Mouse (Mus musculus): ENCODE measurements around the gene Cbwd1. TPM values are rescaled to one million over a fixed set of nuclear protein-coding genes. Genes with fewer than 3 reads are reported as not detected.

The Cbwd1 gene
- polyA plus RNA-seq, 1 experiment from 2014 or later = 16.4 TPM

DNA sequence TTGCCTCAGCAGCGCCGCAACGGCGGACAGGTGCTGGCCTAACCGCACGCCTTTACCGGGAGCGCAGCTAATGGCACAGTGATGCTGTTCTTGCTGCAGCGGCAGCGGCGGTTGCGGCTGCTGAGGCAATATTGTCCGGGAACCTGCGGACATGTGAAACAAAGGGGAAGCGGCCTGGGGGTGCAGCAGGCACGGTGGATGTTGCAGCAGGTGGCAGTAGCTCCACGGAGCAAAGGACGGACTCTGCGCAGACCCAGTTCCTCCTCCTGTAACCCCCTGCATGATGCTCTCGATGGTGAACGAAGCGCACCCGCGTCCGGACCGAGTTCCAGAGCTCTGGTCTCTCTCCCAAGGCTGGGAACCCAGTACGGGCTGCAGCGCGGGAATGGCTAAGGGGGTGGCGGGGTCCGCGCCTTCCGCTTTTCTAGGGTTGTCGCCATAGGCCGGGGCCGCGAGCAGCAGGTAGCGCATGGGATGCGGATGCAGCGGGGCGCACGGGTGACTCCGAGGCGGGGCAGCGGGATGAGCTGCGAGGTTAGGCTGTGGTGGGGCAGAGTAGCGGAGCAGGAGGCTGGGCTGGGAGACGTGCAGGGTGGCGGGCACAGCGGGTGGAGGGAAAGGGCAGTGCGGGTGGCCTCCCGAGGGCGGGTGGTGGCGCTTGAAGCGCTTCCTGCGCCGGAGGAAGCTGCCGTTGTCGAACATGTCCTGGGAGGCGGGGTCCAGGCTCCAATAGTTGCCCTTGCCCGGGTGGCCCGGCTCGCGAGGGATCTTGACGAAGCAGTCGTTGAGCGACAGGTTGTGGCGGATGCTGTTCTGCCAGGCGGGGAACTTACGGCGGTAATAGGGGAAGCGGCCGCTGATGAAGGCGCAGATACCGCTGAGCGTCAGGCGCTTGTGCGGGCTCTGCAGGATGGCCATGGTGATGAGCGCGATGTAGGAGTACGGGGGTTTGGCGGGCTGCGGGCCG lies 61.5 kb downstream of the Cbwd1 start:
- Histone ChIP-seq H3K4me1 (ENCODE audit: control insufficient read depth, insufficient read depth, low read length) (peaks cover 20% of the 10 kb centered on the region), H3K9ac (ENCODE audit: low read depth, low read length) (no peak overlapping the region), H3K9me3 (ENCODE audit: control insufficient read depth, low read length) (no peaks in the 10 kb centered on the region), H3K4me2 (ENCODE audit: low read depth, low read length) (peak overlapping the region; percentile 51), H3K27me3 (replicated peaks; ENCODE audit: control insufficient read depth, insufficient read depth, low read length) (peaks cover 67% of the 10 kb centered on the region), H3K27ac (ENCODE audit: low read length) (no peak overlapping the region), H3K4me3 (ENCODE audit: low read length) (peak overlapping the region; percentile 38), H3K36me3 (ENCODE audit: control insufficient read depth, insufficient read depth, low read length) (no peaks in the 10 kb centered on the region)
- peak; percentile 46; the same call in 1 of the 2 replicates for ATAC-seq
- under 1% methylated on average over 84 of the region's 84 CpGs for WGBS

DNA sequence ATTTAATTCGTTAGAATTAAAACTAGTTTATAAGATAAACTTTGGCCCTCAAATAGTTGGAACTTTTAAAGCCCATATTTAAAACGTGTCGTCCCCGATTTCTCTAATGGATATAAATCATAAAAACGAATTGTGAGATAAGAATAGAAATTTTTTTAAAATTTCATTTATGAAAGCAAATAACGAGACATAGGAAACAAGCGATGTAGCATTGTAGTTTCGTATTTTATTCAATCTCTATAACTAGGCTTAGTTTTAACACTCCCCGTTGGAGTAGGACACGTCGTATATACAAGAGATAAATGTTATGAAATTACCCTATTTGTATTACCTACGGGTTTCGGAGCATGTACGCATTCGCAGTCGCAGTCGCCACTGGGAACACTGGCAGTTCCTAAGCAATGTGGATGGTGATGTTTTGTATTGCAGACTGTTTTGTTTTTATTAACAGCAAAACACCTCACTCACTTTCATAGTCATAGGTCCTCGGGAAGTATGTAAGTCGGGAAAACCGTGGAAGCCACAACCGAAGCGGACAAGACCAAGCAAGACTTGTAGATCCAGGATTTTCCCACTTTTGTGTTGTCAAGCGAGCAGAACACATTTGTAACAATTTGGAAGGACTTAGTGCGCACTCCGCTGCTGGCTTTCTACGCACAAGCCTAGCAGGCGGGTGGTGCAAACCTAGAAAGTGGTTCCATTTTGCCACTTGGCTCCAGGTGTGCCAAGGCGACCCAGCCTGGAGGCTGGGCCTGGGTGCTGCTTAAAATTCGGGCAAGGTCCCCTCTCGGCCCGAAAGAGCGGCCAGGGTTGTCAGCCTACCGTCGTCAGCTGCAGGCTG lies 62.5 kb downstream of the Cbwd1 start:
- H3K9me3 ChIP-seq (ENCODE audit: control insufficient read depth, low read length) = no peaks in the 10 kb centered on the region
- H3K9ac ChIP-seq (ENCODE audit: low read depth, low read length) = no peak overlapping the region
- whole genome bisulfite sequencing = 4% methylated on average over 34 of the region's 34 CpGs
- H3K36me3 ChIP-seq (ENCODE audit: control insufficient read depth, insufficient read depth, low read length) = no peaks in the 10 kb centered on the region
- H3K27ac ChIP-seq (ENCODE audit: low read length) = no peak overlapping the region
- H3K4me1 ChIP-seq (ENCODE audit: control insufficient read depth, insufficient read depth, low read length) = peaks cover 20% of the 10 kb centered on the region
- ATAC-seq = no peak
- peaks cover 63% of the 10 kb centered on the region for H3K27me3 ChIP-seq (replicated peaks; ENCODE audit: control insufficient read depth, insufficient read depth, low read length)
- peak overlapping the region; percentile 51; the same call in 1 of the 2 replicates for H3K4me2 ChIP-seq (ENCODE audit: low read depth, low read length)
- H3K4me3 ChIP-seq (ENCODE audit: low read length) = peak overlapping the region; percentile 38; the same call in 1 of the 2 replicates

DNA sequence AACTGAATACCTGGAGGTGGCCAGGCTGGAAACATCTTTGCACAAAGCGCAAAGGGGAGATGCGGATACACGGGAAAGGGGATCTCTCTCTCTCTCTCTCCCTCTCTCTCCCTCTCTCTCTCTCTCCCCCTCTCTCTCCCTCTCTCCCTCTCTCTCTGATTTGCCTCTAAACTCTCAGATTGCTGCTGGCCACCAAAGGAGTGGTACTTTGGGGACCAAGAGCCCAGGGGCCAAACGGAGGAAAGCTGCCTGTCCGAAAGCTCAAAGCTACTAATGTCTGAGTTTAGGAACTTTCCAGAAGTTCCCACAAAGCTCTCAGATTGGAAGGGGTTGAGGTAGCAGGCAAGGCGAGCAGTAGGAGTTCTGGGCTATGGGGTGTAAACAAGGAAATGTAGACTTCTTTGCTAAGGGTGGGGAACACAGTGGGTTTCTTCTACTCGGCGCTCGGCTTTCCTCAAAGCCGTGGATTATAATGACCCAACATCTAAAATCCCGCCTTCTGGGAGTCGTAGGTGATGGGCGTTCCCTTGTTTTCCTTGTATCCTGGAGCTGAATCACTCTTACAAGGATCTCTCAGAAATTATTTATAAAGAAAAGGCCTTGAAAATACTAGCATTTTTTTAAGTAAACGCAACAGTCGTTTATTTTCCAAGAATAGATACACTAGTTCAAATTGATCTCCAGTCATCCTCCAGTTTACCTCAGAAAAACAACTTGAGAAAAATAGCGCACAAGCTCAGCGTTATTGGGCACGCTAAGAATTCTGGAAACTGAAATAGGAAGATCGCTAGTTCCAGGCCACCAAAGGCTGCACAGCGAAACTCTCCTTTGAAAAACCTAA lies 63.3 kb downstream of the Cbwd1 start:
- Histone ChIP-seq H3K27ac (ENCODE audit: low read length) (no peak overlapping the region), H3K4me2 (ENCODE audit: low read depth, low read length) (no peak overlapping the region), H3K27me3 (replicated peaks; ENCODE audit: control insufficient read depth, insufficient read depth, low read length) (peaks cover 63% of the 10 kb centered on the region), H3K4me3 (ENCODE audit: low read length) (no peak overlapping the region), H3K9ac (ENCODE audit: low read depth, low read length) (no peak overlapping the region), H3K4me1 (ENCODE audit: control insufficient read depth, insufficient read depth, low read length) (peaks cover 20% of the 10 kb centered on the region), H3K9me3 (ENCODE audit: control insufficient read depth, low read length) (no peaks in the 10 kb centered on the region), H3K36me3 (ENCODE audit: control insufficient read depth, insufficient read depth, low read length) (no peaks in the 10 kb centered on the region)
- no peak for ATAC-seq
- 2% methylated on average over 20 of the region's 20 CpGs for WGBS

DNA sequence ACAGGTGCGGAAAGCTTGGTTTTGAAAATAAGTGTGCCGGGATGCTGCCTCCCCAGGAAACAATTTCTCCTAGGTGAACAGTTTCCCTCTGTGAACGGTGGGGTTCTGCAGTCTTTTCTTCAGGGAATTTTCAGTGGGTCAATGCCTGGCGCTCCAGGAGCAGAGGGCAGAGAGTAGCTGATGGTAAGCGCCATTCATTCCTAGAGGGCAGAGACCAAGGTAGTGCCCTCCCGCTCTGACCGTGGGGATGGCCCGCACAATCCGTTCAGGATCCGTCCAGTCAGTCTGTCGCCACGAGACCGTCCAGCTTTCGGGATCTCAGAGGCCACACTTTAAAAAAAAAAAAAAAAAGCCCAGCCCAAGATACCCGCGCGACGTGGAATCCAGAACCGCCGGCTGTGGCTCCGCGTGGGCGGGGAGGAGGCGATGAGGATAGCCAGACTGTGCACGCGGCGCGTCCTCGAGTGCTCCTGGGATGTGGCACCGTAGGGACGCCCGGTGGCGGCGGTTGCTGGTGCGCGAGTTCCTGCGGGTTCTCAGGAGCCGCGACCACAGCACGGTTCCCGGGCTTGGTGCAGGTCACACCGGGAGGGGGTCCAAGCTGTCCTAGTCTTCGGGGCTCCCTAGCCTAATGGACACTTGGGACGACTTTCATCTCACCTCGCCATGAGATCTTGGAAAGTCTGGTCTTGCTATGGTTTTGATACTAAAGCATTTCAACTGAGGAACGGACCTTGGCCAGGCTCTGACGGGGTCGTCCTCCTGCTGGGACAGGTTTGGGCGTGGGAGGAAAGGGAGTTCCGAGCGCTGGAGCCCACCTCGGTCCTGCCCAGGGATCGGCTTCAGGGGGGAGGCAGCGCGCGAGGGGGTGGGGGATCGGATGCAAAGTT lies 64.2 kb downstream of the Cbwd1 start:
- Histone ChIP-seq H3K4me3 (ENCODE audit: low read length) (peak overlapping the region; percentile 18; the same call in 1 of the 2 replicates), H3K9ac (ENCODE audit: low read depth, low read length) (no peak overlapping the region), H3K9me3 (ENCODE audit: control insufficient read depth, low read length) (no peaks in the 10 kb centered on the region), H3K27me3 (replicated peaks; ENCODE audit: control insufficient read depth, insufficient read depth, low read length) (peaks cover 59% of the 10 kb centered on the region), H3K27ac (ENCODE audit: low read length) (no peak overlapping the region), H3K4me2 (ENCODE audit: low read depth, low read length) (0 out of 2 replicates have a peak overlapping the region, but pooled peaks have one; percentile 19), H3K36me3 (ENCODE audit: control insufficient read depth, insufficient read depth, low read length) (no peaks in the 10 kb centered on the region), H3K4me1 (ENCODE audit: control insufficient read depth, insufficient read depth, low read length) (peaks cover 20% of the 10 kb centered on the region)
- no peak for ATAC-seq
- 1% methylated on average over 57 of the region's 57 CpGs for WGBS

DNA sequence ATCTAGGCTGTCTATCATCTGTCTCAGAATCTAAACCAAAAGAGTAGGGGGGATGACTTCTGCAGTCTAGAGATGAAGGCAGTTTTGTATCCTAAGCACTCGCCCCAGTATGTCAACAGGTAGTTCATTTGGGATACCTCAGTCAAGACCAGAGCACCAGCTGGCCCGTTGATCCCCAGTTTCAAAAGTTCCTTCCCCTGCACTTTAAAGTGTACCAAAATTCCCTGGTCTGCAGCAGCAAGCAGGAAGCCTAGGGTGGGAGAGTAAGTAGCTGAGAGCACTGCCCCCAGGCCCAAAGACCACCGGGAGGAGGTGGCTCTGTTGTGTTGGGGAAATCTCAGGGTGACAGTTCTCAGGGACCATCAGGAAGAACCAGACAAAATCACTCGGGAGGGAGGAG lies 64.9 kb downstream of the Cbwd1 start:
- Histone ChIP-seq H3K4me1 (ENCODE audit: control insufficient read depth, insufficient read depth, low read length) (peaks cover 20% of the 10 kb centered on the region), H3K36me3 (ENCODE audit: control insufficient read depth, insufficient read depth, low read length) (no peaks in the 10 kb centered on the region), H3K9me3 (ENCODE audit: control insufficient read depth, low read length) (no peaks in the 10 kb centered on the region), H3K27ac (ENCODE audit: low read length) (no peak overlapping the region), H3K27me3 (replicated peaks; ENCODE audit: control insufficient read depth, insufficient read depth, low read length) (peaks cover 56% of the 10 kb centered on the region), H3K9ac (ENCODE audit: low read depth, low read length) (no peak overlapping the region), H3K4me2 (ENCODE audit: low read depth, low read length) (no peak overlapping the region), H3K4me3 (ENCODE audit: low read length) (no peak overlapping the region)
- no peak for ATAC-seq
- 19% methylated on average over 4 of the region's 4 CpGs for WGBS

DNA sequence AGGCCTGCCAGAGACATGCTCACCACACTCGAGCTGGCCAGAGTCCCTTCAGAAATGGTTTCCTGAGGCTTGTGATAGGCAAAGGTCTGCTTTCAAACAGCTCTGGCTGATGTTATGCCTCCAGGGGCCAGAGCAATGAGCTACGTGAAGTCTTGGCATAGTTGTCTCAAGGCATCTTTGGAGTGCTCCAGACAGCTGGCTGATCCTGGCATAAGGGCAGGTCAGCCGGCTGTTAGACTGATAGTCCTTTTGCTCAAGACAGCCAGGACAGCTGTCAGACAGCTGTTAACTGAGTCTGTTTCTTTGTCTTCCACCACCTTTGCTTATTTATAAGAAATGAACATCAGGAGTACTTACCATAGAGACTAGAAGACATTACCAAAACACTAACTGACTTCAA lies 74.5 kb downstream of the Cbwd1 start:
- no peaks in the 10 kb centered on the region for H3K9me3 ChIP-seq (ENCODE audit: control insufficient read depth, low read length)
- ATAC-seq = no peak
- no peak overlapping the region for H3K4me2 ChIP-seq (ENCODE audit: low read depth, low read length)
- H3K4me1 ChIP-seq (ENCODE audit: control insufficient read depth, insufficient read depth, low read length) = no peaks in the 10 kb centered on the region
- no peak overlapping the region for H3K9ac ChIP-seq (ENCODE audit: low read depth, low read length)
- WGBS = 65% methylated on average over 3 of the region's 3 CpGs
- 0 out of 2 replicates have a peak, but pooled peaks cover 3% of the 10 kb centered on the region for H3K27me3 ChIP-seq (replicated peaks; ENCODE audit: control insufficient read depth, insufficient read depth, low read length)
- no peaks in the 10 kb centered on the region for H3K36me3 ChIP-seq (ENCODE audit: control insufficient read depth, insufficient read depth, low read length)
- H3K27ac ChIP-seq (ENCODE audit: low read length) = no peak overlapping the region
- no peak overlapping the region for H3K4me3 ChIP-seq (ENCODE audit: low read length)

DNA sequence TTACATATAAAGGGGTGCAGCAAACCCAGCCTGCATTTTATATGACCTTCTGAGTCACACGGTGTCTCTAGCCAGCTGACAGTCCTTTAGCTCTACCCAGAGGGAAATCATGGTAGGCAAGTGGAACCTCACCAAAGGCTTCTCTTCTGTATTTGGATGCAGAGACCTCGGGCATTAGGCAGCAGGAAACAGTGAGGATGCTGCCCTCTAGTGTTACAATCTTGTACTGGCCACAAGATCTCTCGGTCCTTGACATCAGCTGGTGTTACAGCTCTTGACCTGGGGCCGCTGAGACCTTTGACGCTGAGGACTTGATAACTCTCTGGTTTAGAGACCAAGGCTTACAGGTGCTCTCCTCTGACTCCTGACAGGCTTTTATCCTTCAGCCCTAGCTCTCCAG lies 75.9 kb downstream of the Cbwd1 start:
- 0 out of 2 replicates have a peak, but pooled peaks cover 3% of the 10 kb centered on the region for H3K27me3 ChIP-seq (replicated peaks; ENCODE audit: control insufficient read depth, insufficient read depth, low read length)
- H3K4me2 ChIP-seq (ENCODE audit: low read depth, low read length) = no peak overlapping the region
- H3K9me3 ChIP-seq (ENCODE audit: control insufficient read depth, low read length) = no peaks in the 10 kb centered on the region
- no peak overlapping the region for H3K27ac ChIP-seq (ENCODE audit: low read length)
- 8% methylated on average over 5 of the region's 5 CpGs for WGBS
- H3K4me3 ChIP-seq (ENCODE audit: low read length) = no peak overlapping the region
- no peak overlapping the region for H3K9ac ChIP-seq (ENCODE audit: low read depth, low read length)
- H3K4me1 ChIP-seq (ENCODE audit: control insufficient read depth, insufficient read depth, low read length) = no peaks in the 10 kb centered on the region
- no peak for ATAC-seq
- no peaks in the 10 kb centered on the region for H3K36me3 ChIP-seq (ENCODE audit: control insufficient read depth, insufficient read depth, low read length)

DNA sequence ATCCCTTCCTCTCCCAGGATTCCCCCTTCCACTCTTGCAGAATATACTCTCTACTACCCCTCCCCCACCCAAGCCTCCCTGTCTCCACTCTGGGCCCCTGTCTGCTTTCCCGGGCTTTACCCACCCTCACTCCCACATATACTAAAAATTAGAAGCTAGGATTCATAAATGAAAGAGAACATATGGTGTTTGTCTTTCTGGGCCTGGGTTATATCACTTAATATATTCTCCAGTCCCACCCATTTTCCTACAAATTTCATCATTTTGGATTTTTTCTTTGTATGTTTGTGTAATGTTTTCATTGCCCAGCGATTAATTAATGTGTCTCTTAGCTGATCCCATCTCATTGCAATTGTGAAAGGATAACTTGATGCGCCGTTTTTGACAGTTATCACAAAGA lies 80.2 kb downstream of the Cbwd1 start:
- Histone ChIP-seq H3K27me3 (replicated peaks; ENCODE audit: control insufficient read depth, insufficient read depth, low read length) (no peaks in the 10 kb centered on the region; the same call in 1 of the 2 replicates), H3K36me3 (ENCODE audit: control insufficient read depth, insufficient read depth, low read length) (no peaks in the 10 kb centered on the region), H3K27ac (ENCODE audit: low read length) (no peak overlapping the region), H3K4me3 (ENCODE audit: low read length) (no peak overlapping the region), H3K9ac (ENCODE audit: low read depth, low read length) (no peak overlapping the region), H3K4me1 (ENCODE audit: control insufficient read depth, insufficient read depth, low read length) (no peaks in the 10 kb centered on the region), H3K9me3 (ENCODE audit: control insufficient read depth, low read length) (no peaks in the 10 kb centered on the region), H3K4me2 (ENCODE audit: low read depth, low read length) (no peak overlapping the region)
- WGBS = 50% methylated on average over 4 of the region's 4 CpGs
- no peak for ATAC-seq
